Mouse (Mus musculus) limb, embryonic 14.5 days (tissue): ENCODE measurements around the gene Rasgrp3. TPM values are rescaled to one million over a fixed set of nuclear protein-coding genes. Genes with fewer than 3 reads are reported as not detected.

ENCODE experiments used
- ATAC-seq: fragments of 200-750 bp; cut with Nextera tagmentation; 2 replicates; pipeline ENCODE4 v1.8.0; 2017; ENCODE audit warnings: low read depth, moderate number of reproducible peaks, moderate TSS enrichment; ENCODE audit not compliant: low FRiP score
- DNase-seq: peaks from one replicate; pipeline ENCODE4 v3.0.0-alpha.2; 2015; ENCODE audit warnings: low spot score
- H3K27ac ChIP-seq: fragments of 300-500 bp; sonication (generic); replicated peaks from 2 replicates; pipeline ENCODE4 v1.5.1; 2014; ENCODE audit warnings: low read depth, mild to moderate bottlenecking, low read length, moderate library complexity, mixed read lengths
- H3K27me3 ChIP-seq: fragments of 300-500 bp; sonication (generic); 2 replicates; pipeline ENCODE4 v1.6.1; 2014; ENCODE audit warnings: low read length, mixed read lengths; ENCODE audit not compliant: control insufficient read depth, insufficient read depth
- H3K36me3 ChIP-seq: fragments of 300-500 bp; sonication (generic); 2 replicates; pipeline ENCODE4 v1.6.1; 2014; ENCODE audit warnings: mild to moderate bottlenecking, low read length, moderate library complexity, mixed read lengths; ENCODE audit not compliant: control insufficient read depth, insufficient read depth
- H3K4me1 ChIP-seq: fragments of 300-500 bp; sonication (generic); 2 replicates; pipeline ENCODE4 v1.6.1; 2014; ENCODE audit warnings: antibody characterized with exemption, low read length, mixed read lengths; ENCODE audit not compliant: control insufficient read depth, insufficient read depth
- H3K4me2 ChIP-seq: fragments of 300-500 bp; sonication (generic); replicated peaks from 2 replicates; pipeline ENCODE4 v1.6.1; 2014; ENCODE audit warnings: low read depth, mild to moderate bottlenecking, low read length, moderate library complexity; ENCODE audit not compliant: severe bottlenecking
- H3K4me3 ChIP-seq: fragments of 300-500 bp; sonication (generic); replicated peaks from 2 replicates; pipeline ENCODE4 v1.5.1; 2014; ENCODE audit warnings: low read length
- H3K9ac ChIP-seq: fragments of 300-500 bp; sonication (generic); 2 replicates; pipeline ENCODE4 v1.6.1; 2014; ENCODE audit warnings: mild to moderate bottlenecking, low read depth, low read length, moderate library complexity; ENCODE audit not compliant: severe bottlenecking
- H3K9me3 ChIP-seq: fragments of 300-500 bp; sonication (generic); 2 replicates; pipeline ENCODE4 v1.6.1; 2016; ENCODE audit warnings: low read length; ENCODE audit not compliant: control insufficient read depth
- POLR2A ChIP-seq: fragments of 200-500 bp; IDR thresholded peaks from 2 replicates; pipeline ENCODE4 v1.8.0; 2012; ENCODE audit warnings: inconsistent platforms, mild to moderate bottlenecking, moderate library complexity, borderline replicate concordance; ENCODE audit not compliant: insufficient read depth, insufficient read length; ENCODE audit errors: extremely low read depth
- WGBS: fragments of 180-500 bp; shearing (Covaris S2); extraction: QIAGEN DNeasy Blood & Tissue Kit; methylation state at CpG from one replicate; pipeline ENCODE4 v1.1.7; 2014; 5-methylcytosine and 5-hydroxymethylcytosine counted together
- polyA plus RNA-seq, 2 experiments: library from polyadenylated mRNA; depleted of rRNA in 1 of 2; stranded (reverse) in 1 of 2; unstranded in 1 of 2; fragments of >200 nt; fragmentation: Nextera tagmentation in 1 of 2; extraction: Ambion mirVana in 1 of 2; gene quantifications; 2 replicates each; pipeline versions ENCODE4 v1.2.1 to v1.2.3; 2012 to 2014

Gene Rasgrp3
- polyA plus RNA-seq, 2 experiments = 9.3 to 13.9 TPM

- Histone ChIP-seq H3K36me3 (no peaks in the 10 kb centered on the region), H3K4me1 (peaks cover 10% of the 10 kb centered on the region), H3K4me2 (no peak overlapping the region), H3K4me3 (no peak overlapping the region), H3K27ac (no peak overlapping the region), H3K9ac (no peak overlapping the region), H3K9me3 (no peaks in the 10 kb centered on the region), H3K27me3 (no peaks in the 10 kb centered on the region)
- DNase-seq (no peak), ATAC-seq (no peak)
- WGBS = 69% methylated on average over 4 of the region's 4 CpGs
- no peak for TF ChIP-seq POLR2A
Observed at GRCm38 (mm10) chr17:75476736-75477416, 41.2 kb downstream of the Rasgrp3 start.

- Histone ChIP-seq H3K4me3 (no peak overlapping the region), H3K36me3 (no peaks in the 10 kb centered on the region), H3K9me3 (no peaks in the 10 kb centered on the region), H3K4me1 (peaks cover 3% of the 10 kb centered on the region; the same call in 1 of the 2 replicates), H3K27me3 (no peaks in the 10 kb centered on the region), H3K27ac (no peak overlapping the region), H3K4me2 (no peak overlapping the region), H3K9ac (no peak overlapping the region)
- no peak for TF ChIP-seq POLR2A
- no peak for DNase-seq
- ATAC-seq = no peak
- 77% methylated on average over 3 of the region's 3 CpGs for WGBS
Observed at GRCm38 (mm10) chr17:75477655-75478054, 42.0 kb downstream of the Rasgrp3 start.

- H3K36me3 ChIP-seq = no peaks in the 10 kb centered on the region
- H3K4me2 ChIP-seq = no peak overlapping the region
- H3K27ac ChIP-seq = no peak overlapping the region
- 71% methylated on average over 1 of the region's 1 CpGs for WGBS
- no peak for DNase-seq
- no peak for TF ChIP-seq POLR2A
- H3K27me3 ChIP-seq = no peaks in the 10 kb centered on the region
- no peaks in the 10 kb centered on the region for H3K9me3 ChIP-seq
- no peak overlapping the region for H3K4me3 ChIP-seq
- no peaks in the 10 kb centered on the region for H3K4me1 ChIP-seq
- H3K9ac ChIP-seq = no peak overlapping the region
- no peak for ATAC-seq
Observed at GRCm38 (mm10) chr17:75478836-75479235, 43.1 kb downstream of the Rasgrp3 start.

- H3K4me2 ChIP-seq = no peak overlapping the region
- H3K36me3 ChIP-seq = no peaks in the 10 kb centered on the region
- ATAC-seq (no peak), DNase-seq (no peak)
- WGBS = 94% methylated on average over 2 of the region's 2 CpGs
- no peak overlapping the region for H3K9ac ChIP-seq
- no peaks in the 10 kb centered on the region for H3K9me3 ChIP-seq
- no peaks in the 10 kb centered on the region for H3K27me3 ChIP-seq
- no peaks in the 10 kb centered on the region for H3K4me1 ChIP-seq
- TF ChIP-seq POLR2A = no peak
- no peak overlapping the region for H3K4me3 ChIP-seq
- H3K27ac ChIP-seq = no peak overlapping the region
Observed at GRCm38 (mm10) chr17:75479663-75480062, 44.0 kb downstream of the Rasgrp3 start.

- no peaks in the 10 kb centered on the region for H3K36me3 ChIP-seq
- no peak overlapping the region for H3K4me3 ChIP-seq
- H3K4me1 ChIP-seq = no peaks in the 10 kb centered on the region
- DNase-seq = no peak
- TF ChIP-seq POLR2A = no peak
- no peaks in the 10 kb centered on the region for H3K27me3 ChIP-seq
- no peak overlapping the region for H3K4me2 ChIP-seq
- ATAC-seq = no peak
- no peak overlapping the region for H3K27ac ChIP-seq
- WGBS = 83% methylated on average over 3 of the region's 3 CpGs
- no peak overlapping the region for H3K9ac ChIP-seq
- H3K9me3 ChIP-seq = no peaks in the 10 kb centered on the region
Observed at GRCm38 (mm10) chr17:75480379-75480778, 44.7 kb downstream of the Rasgrp3 start.
